Mouse (Mus musculus) heart, postnatal 0 days (tissue): Measurements from ENCODE around the gene Pth1r.

ENCODE experiments used
- CTCF ChIP-seq: IDR thresholded peaks from 2 replicates; pipeline ENCODE4 v1.5.1; 2016; ENCODE audit warnings: antibody characterized with exemption, control low read depth, low read depth
- EP300 ChIP-seq: IDR thresholded peaks from 2 replicates; pipeline ENCODE4 v1.6.1; 2016; ENCODE audit warnings: antibody characterized with exemption, low read depth

DNA sequence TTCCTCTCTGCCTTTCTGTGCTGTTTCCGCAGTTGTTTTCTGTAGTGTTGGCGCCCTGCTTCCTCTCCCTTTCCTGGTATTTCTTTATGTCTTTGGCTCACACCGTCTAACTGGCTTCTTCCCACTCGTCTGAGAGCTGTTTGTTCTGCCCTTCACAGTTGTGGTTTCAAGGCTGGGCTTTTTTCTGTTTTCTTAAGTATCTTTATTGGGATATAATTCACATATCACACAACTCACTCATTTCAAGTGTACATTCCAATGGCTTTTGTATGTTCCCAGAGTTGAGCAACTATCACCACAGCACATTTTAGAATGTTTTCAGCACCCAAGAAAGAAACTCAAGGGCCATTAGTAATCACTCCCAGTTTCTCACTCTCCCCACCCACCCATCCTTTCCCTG lies 43.5 kb upstream of the Pth1r start:
- TF ChIP-seq CTCF (no peak), EP300 (no peak)
